Mouse (Mus musculus) regulatory T cell (primary cell): ENCODE measurements at regions not wholly inside any gene's neighbourhood (a gene's known extent, or its start where the extent isn't known, plus 50 kb on each side); places are given as distances from the start of the nearest gene placed in this dataset.

ENCODE experiments used
- in situ Hi-C: fragments of 300-600 bp; cut with MboI, MseI; formaldehyde crosslinking; loops from one replicate; pipeline ENCODE4 v1.15.1; 2025; ENCODE audit warnings: high pct_unique_total_duplicates

DNA sequence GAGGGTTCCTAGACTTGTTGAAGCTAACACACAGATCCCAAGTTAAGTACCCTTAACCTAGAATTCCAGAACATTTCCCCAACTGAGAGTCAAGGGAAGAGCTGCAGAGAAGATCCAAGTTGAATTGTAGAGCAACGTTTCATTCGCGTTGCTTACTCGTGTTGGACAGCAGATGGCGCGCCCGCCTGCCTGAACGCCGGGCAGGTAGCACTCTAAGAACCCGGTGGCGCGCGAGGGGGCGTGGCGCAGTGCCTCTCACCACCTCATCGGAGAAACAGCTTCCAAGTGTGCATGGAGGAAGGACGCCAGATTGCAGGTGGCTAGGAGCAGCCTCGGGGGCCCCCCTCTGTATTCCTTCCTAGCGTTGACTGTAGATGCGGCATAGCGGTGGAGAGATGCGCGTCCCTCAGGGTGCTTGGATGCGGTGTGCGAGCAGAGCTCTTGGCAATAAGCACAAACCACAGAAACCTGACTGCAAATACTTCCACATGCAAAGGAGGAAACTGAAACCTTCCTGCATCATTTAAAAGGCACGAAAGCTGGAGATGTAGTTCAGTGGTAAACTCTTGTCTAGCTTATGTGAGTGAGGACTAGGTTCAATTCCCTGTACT lies 233.5 kb upstream of the Gm12887 start:
- in situ Hi-C loops, result loop anchor here (5.0 kb wide), 1 partner anchor 132 kb away; no protein-coding TSS in a partner anchor
